Mouse (Mus musculus) ES-E14 (cell line): ENCODE results near the gene Ugt1a10. TPM values are rescaled to one million over a fixed set of nuclear protein-coding genes. Genes with fewer than 3 reads are reported as not detected.

ENCODE experiments used
- DNase-seq: peaks from one replicate; pipeline ENCODE4 v3.0.0-alpha.2; 2013; ENCODE audit warnings: low read depth, low spot score
- H3K27ac ChIP-seq: 2 replicates; pipeline ENCODE4 v1.5.1; 2012; ENCODE audit warnings: low read depth, mild to moderate bottlenecking, low read length, moderate library complexity, mixed read lengths; ENCODE audit not compliant: poor library complexity, insufficient read depth, severe bottlenecking
- H3K36me3 ChIP-seq: 2 replicates; pipeline ENCODE4 v1.6.1; 2012; ENCODE audit warnings: mild to moderate bottlenecking, low read length, moderate library complexity, mixed read lengths; ENCODE audit not compliant: control insufficient read depth, poor library complexity, insufficient read depth, severe bottlenecking
- H3K4me1 ChIP-seq, 2 experiments: fragments of 150-350 bp in 1 of 2; sonication (generic) in 1 of 2; 2 replicates each; pipeline ENCODE4 v1.6.1; 2012; ENCODE audit warnings: low read length in 2 of 2, mild to moderate bottlenecking in 1 of 2, mixed read lengths in 1 of 2; ENCODE audit not compliant: control insufficient read depth in 2 of 2, insufficient read depth in 2 of 2, poor library complexity in 1 of 2
- H3K4me3 ChIP-seq, 2 experiments: fragments of 150-350 bp in 1 of 2; sonication (generic) in 1 of 2; 2 replicates each; pipeline ENCODE4 v1.5.1; 2012; ENCODE audit warnings: low read length in 2 of 2, low read depth in 1 of 2, mild to moderate bottlenecking in 1 of 2, mixed read lengths in 1 of 2; ENCODE audit not compliant: insufficient read depth in 1 of 2, poor library complexity in 1 of 2, severe bottlenecking in 1 of 2
- H3K9ac ChIP-seq: 2 replicates; pipeline ENCODE4 v1.6.1; 2012; ENCODE audit warnings: low read depth, mild to moderate bottlenecking, low read length, mixed read lengths; ENCODE audit not compliant: poor library complexity, insufficient read depth, severe bottlenecking
- H3K9me3 ChIP-seq: fragments of 150-350 bp; sonication (generic); 2 replicates; pipeline ENCODE4 v1.6.1; 2012; ENCODE audit warnings: low read depth, mild to moderate bottlenecking, low read length; ENCODE audit not compliant: control insufficient read depth, insufficient read depth
- CHD2 ChIP-seq: IDR thresholded peaks from 2 replicates; pipeline ENCODE4 v1.6.1; 2014; ENCODE audit warnings: mild to moderate bottlenecking, low read depth, low read length, inconsistent platforms
- HCFC1 ChIP-seq: IDR thresholded peaks from 2 replicates; pipeline ENCODE4 v1.6.1; 2012; ENCODE audit warnings: low read length, inconsistent platforms, borderline replicate concordance; ENCODE audit not compliant: insufficient read depth
- MAFK ChIP-seq: IDR thresholded peaks from 2 replicates; pipeline ENCODE4 v1.6.1; 2014; ENCODE audit warnings: mild to moderate bottlenecking, low read depth, low read length, inconsistent platforms; ENCODE audit not compliant: insufficient read depth
- ZC3H11A ChIP-seq: IDR thresholded peaks from 2 replicates; pipeline ENCODE4 v1.6.1; 2012; ENCODE audit warnings: low read depth, mild to moderate bottlenecking, inconsistent platforms, low read length, borderline replicate concordance
- ZNF384 ChIP-seq: IDR thresholded peaks from 2 replicates; pipeline ENCODE4 v1.6.1; 2012; ENCODE audit warnings: low read depth, low read length, inconsistent platforms
- in situ Hi-C, 2 experiments: fragments of 600-800 bp; cut with MboI; formaldehyde crosslinking; loops; one replicate each; pipeline ENCODE4 v1.15.1; 2025; ENCODE audit warnings: low sequenced_read_pairs in 2 of 2, inconsistent platforms in 1 of 2; ENCODE audit not compliant: unreplicated experiment in 2 of 2
- total RNA-seq: library from RNA; depleted of rRNA; stranded (reverse); fragments of 300-350 nt; gene quantifications from 2 replicates; pipeline ENCODE4 v1.2.3, GENCODE M21; 2012

Ugt1a10 gene
- total RNA-seq, 1 experiment, result not detected

- Histone ChIP-seq H3K27ac (no peak overlapping the region), H3K4me1 (no peaks in the 10 kb centered on the region), H3K4me3 (no peak overlapping the region), H3K36me3 (no peaks in the 10 kb centered on the region), H3K9me3 (no peaks in the 10 kb centered on the region), H3K9ac (no peak overlapping the region)
- in situ Hi-C loops, result no loop called here
- no peak for DNase-seq
- TF ChIP-seq ZNF384 (no peak), CHD2 (no peak)
Measured at GRCm38 (mm10) chr1:88231803-88232499, 176.8 kb downstream of the Ugt1a10 start.

- H3K4me3 ChIP-seq, result no peak overlapping the region
- no peak overlapping the region for H3K27ac ChIP-seq
- TF ChIP-seq ZNF384 (no peak), CHD2 (no peak), HCFC1 (no peak), MAFK (no peak), ZC3H11A (no peak)
- H3K4me1 ChIP-seq, result no peaks in the 10 kb centered on the region
- no peak overlapping the region for H3K9ac ChIP-seq
- DNase-seq, result no peak
- no peaks in the 10 kb centered on the region for H3K9me3 ChIP-seq
- in situ Hi-C loops, result no loop called here
- no peaks in the 10 kb centered on the region for H3K36me3 ChIP-seq
Measured at GRCm38 (mm10) chr1:88232664-88233380, 177.6 kb downstream of the Ugt1a10 start.

GRCm38 (mm10) chr1:88233421-88234247 lies 178.4 kb downstream of the Ugt1a10 start:
- no peaks in the 10 kb centered on the region for H3K36me3 ChIP-seq
- no peak overlapping the region for H3K4me3 ChIP-seq
- no peak overlapping the region for H3K27ac ChIP-seq
- DNase-seq, result no peak
- no peaks in the 10 kb centered on the region for H3K4me1 ChIP-seq
- in situ Hi-C loops, result no loop called here
- no peak overlapping the region for H3K9ac ChIP-seq
- TF ChIP-seq CHD2, result no peak
- no peak for TF ChIP-seq MAFK
- TF ChIP-seq ZNF384, result no peak
- no peak for TF ChIP-seq ZC3H11A
- TF ChIP-seq HCFC1, result no peak
- no peaks in the 10 kb centered on the region for H3K9me3 ChIP-seq

- H3K36me3 ChIP-seq, result no peaks in the 10 kb centered on the region
- H3K9ac ChIP-seq, result no peak overlapping the region
- no peak for DNase-seq
- no peak for TF ChIP-seq HCFC1
- no peak for TF ChIP-seq ZC3H11A
- no peak for TF ChIP-seq CHD2
- TF ChIP-seq MAFK, result no peak
- no peak for TF ChIP-seq ZNF384
- no peaks in the 10 kb centered on the region for H3K9me3 ChIP-seq
- H3K4me1 ChIP-seq, result no peaks in the 10 kb centered on the region
- in situ Hi-C loops, result no loop called here
- no peak overlapping the region for H3K27ac ChIP-seq
- no peak overlapping the region for H3K4me3 ChIP-seq
Measured at GRCm38 (mm10) chr1:88234248-88234610, 179.0 kb downstream of the Ugt1a10 start.
